10 mouse cellular contexts compared by ENCODE assay signal in genomic region chr11:33772615-33773141, GRCm38 (mm10).
DNase-seq lines count a peak whose midpoint lies in the region; ATAC-seq lines count a peak whose summit lies in the region.
"Had no signal": no experiment of that assay in that cellular context is flagged by ENCODE, and none has a peak within 500 bp of the region (broad histone marks: within the 10 kb centered on the region; RNA-seq: fewer than 3 reads in every experiment).

No protein-coding gene starts in this region.

- 46% methylated on average over 5 of the region's 5 CpGs for WGBS in hindbrain, embryonic 12.5 days
- WGBS in hindbrain, embryonic 10.5 days = 57% methylated on average over 5 of the region's 5 CpGs
- 23% methylated on average over 5 of the region's 5 CpGs for WGBS in forebrain, embryonic 16.5 days
- WGBS in midbrain, embryonic 14.5 days = 43% methylated on average over 5 of the region's 5 CpGs

- no peaks in the 10 kb centered on the region for H3K27me3 ChIP-seq in hindbrain, embryonic 12.5 days
- H3K27me3 ChIP-seq in hindbrain, embryonic 10.5 days (ENCODE audit: insufficient read depth, poor library complexity, severe bottlenecking) = no peaks in the 10 kb centered on the region
- no peaks in the 10 kb centered on the region for H3K27me3 ChIP-seq in forebrain, embryonic 16.5 days (replicated peaks; ENCODE audit: control insufficient read depth, insufficient read depth, low read length)
- no peaks in the 10 kb centered on the region for H3K27me3 ChIP-seq in midbrain, embryonic 14.5 days (ENCODE audit: control insufficient read depth, insufficient read depth, low read length)
- H3K27me3 ChIP-seq: megakaryocyte, embryonic 14.5 days had no signal

- 0 out of 2 replicates have a peak overlapping the region, but pooled peaks have one; percentile 18 for H3K27ac ChIP-seq in hindbrain, embryonic 12.5 days
- no peak overlapping the region for H3K27ac ChIP-seq in hindbrain, embryonic 10.5 days
- peak overlapping the region; percentile 56 for H3K27ac ChIP-seq in forebrain, embryonic 16.5 days (ENCODE audit: low read length)
- peak overlapping the region; percentile 64 for H3K27ac ChIP-seq in midbrain, embryonic 14.5 days (replicated peaks; ENCODE audit: low read depth, low read length)

- no peak for DNase-seq in hindbrain, embryonic 10.5 days (ENCODE audit: low spot score)
- DNase-seq in cerebellum, adult 11-12 months = peak; percentile 51
- DNase-seq in midbrain, embryonic 14.5 days = peak; percentile 61
- DNase-seq in yolk sac, embryonic 10.5 days (ENCODE audit: low spot score) = no peak
- no peak for DNase-seq in kidney, postnatal 14 days
- no peak for DNase-seq in thymus, adult 18-20 months
- DNase-seq: kidney, adult 9 months had no signal

- peaks cover 14% of the 10 kb centered on the region for H3K4me1 ChIP-seq in hindbrain, embryonic 12.5 days
- peaks cover 21% of the 10 kb centered on the region for H3K4me1 ChIP-seq in hindbrain, embryonic 10.5 days (replicated peaks)
- peaks cover 19% of the 10 kb centered on the region for H3K4me1 ChIP-seq in forebrain, embryonic 16.5 days (replicated peaks; ENCODE audit: control insufficient read depth, insufficient read depth, low read length)
- H3K4me1 ChIP-seq in midbrain, embryonic 14.5 days (ENCODE audit: control insufficient read depth, insufficient read depth, low read length) = peaks cover 14% of the 10 kb centered on the region
- H3K4me1 ChIP-seq: megakaryocyte, embryonic 14.5 days had no signal

- no peaks in the 10 kb centered on the region for H3K9me3 ChIP-seq in hindbrain, embryonic 12.5 days (replicated peaks)
- no peaks in the 10 kb centered on the region for H3K9me3 ChIP-seq in hindbrain, embryonic 10.5 days
- H3K9me3 ChIP-seq in forebrain, embryonic 16.5 days (ENCODE audit: control insufficient read depth, low read length) = no peaks in the 10 kb centered on the region
- no peaks in the 10 kb centered on the region for H3K9me3 ChIP-seq in midbrain, embryonic 14.5 days (ENCODE audit: control insufficient read depth, low read length)
- H3K9me3 ChIP-seq: megakaryocyte, embryonic 14.5 days had no signal

- no peaks in the 10 kb centered on the region for H3K36me3 ChIP-seq in hindbrain, embryonic 12.5 days
- H3K36me3 ChIP-seq in hindbrain, embryonic 10.5 days = no peaks in the 10 kb centered on the region
- no peaks in the 10 kb centered on the region for H3K36me3 ChIP-seq in forebrain, embryonic 16.5 days (ENCODE audit: control insufficient read depth, insufficient read depth)
- no peaks in the 10 kb centered on the region for H3K36me3 ChIP-seq in midbrain, embryonic 14.5 days (ENCODE audit: control insufficient read depth, insufficient read depth, low read length)

- no peak overlapping the region for H3K4me3 ChIP-seq in hindbrain, embryonic 12.5 days
- H3K4me3 ChIP-seq in hindbrain, embryonic 10.5 days = no peak overlapping the region
- H3K4me3 ChIP-seq in forebrain, embryonic 16.5 days (replicated peaks; ENCODE audit: low read length) = no peak overlapping the region
- no peak overlapping the region for H3K4me3 ChIP-seq in midbrain, embryonic 14.5 days (replicated peaks; ENCODE audit: low read depth, low read length)
- H3K4me3 ChIP-seq: megakaryocyte, embryonic 14.5 days had no signal

- ATAC-seq in hindbrain, embryonic 12.5 days (ENCODE audit: low FRiP score) = no peak
- peak; percentile 86 for ATAC-seq in forebrain, embryonic 16.5 days
- no peak for ATAC-seq in midbrain, embryonic 14.5 days (ENCODE audit: low FRiP score, low TSS enrichment)

- H3K9ac ChIP-seq in hindbrain, embryonic 12.5 days = no peak overlapping the region
- no peak overlapping the region for H3K9ac ChIP-seq in forebrain, embryonic 16.5 days (replicated peaks; ENCODE audit: low read depth, low read length)
- H3K9ac ChIP-seq in midbrain, embryonic 14.5 days (replicated peaks; ENCODE audit: low read length) = no peak overlapping the region

- no peak overlapping the region for H3K4me2 ChIP-seq in hindbrain, embryonic 12.5 days (replicated peaks)
- no peak overlapping the region for H3K4me2 ChIP-seq in forebrain, embryonic 16.5 days (ENCODE audit: low read length)
- H3K4me2 ChIP-seq in midbrain, embryonic 14.5 days (ENCODE audit: low read length) = peak overlapping the region; percentile 6; the same call in 1 of the 2 replicates

Comparison
In these comparisons a context has a peak if more than half of its experiments do, and no peak if none do; other contexts are left out.
1. DNase-seq: peak in cerebellum, adult 11-12 months (single experiment) and midbrain, embryonic 14.5 days (single experiment); none in hindbrain, embryonic 10.5 days (single experiment), yolk sac, embryonic 10.5 days (single experiment), kidney, postnatal 14 days (single experiment) and thymus, adult 18-20 months (0 of 2).